Mouse (Mus musculus) heart, postnatal 14 days (tissue): ENCODE measurements around the gene Mroh2b. TPM values are rescaled to one million over a fixed set of nuclear protein-coding genes. Genes with fewer than 3 reads are reported as not detected.
A peak's percentile ranks its signal among the peaks of the same experiment; 100 is the strongest.

Source experiments
- DNase-seq, 2 experiments: peaks; one replicate each; pipeline ENCODE4 v3.0.0; 2021 to 2022
- intact Hi-C: fragments of 180-260 bp; cut with DNase I; formaldehyde crosslinking; loops from one replicate; pipeline ENCODE4 v1.15.1; 2025
- long read RNA-seq, 2 experiments: library from polyadenylated mRNA; stranded (forward); transcript quantifications; one replicate each; pipeline ENCODE4 v2.0.0; 2021
- total RNA-seq, 2 experiments: library from RNA; stranded (reverse); gene quantifications; 2 replicates each; pipeline ENCODE4 v1.2.3; 2021

The Mroh2b gene
- total RNA-seq = not detected
- long read RNA-seq, experiment 1 = 0 reads
- long read RNA-seq, experiment 2 = 0 reads

DNA sequence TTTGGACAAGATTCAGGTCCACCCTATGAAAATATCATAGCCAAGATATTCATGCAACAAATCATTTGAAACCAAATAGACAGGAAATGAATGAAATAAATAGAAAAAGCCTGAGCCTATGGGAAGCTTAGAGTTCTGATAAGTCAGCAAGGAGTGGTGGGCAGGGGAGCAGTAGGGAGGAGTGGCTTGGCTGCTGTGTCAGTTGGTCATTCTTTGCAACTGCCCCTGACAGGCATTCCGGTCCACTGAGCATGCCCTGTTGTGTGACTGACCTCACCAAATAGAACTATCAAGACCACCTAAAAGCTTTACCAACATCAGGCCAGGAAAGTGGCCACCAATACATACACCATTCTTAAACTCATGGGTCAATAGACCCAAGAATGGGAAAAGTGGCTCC lies at the start of gene Mroh2b:
Gene Mroh2b (plus strand): TSS at position 301 of the 400 bp plus-strand sequence.
- DNase-seq = no peak
- intact Hi-C loops = no loop called here

- intact Hi-C loops = no loop called here
- no peak for DNase-seq
Observed at GRCm38 (mm10) chr15:4850015-4850414, 48.5 kb upstream of the Mroh2b start.

DNA sequence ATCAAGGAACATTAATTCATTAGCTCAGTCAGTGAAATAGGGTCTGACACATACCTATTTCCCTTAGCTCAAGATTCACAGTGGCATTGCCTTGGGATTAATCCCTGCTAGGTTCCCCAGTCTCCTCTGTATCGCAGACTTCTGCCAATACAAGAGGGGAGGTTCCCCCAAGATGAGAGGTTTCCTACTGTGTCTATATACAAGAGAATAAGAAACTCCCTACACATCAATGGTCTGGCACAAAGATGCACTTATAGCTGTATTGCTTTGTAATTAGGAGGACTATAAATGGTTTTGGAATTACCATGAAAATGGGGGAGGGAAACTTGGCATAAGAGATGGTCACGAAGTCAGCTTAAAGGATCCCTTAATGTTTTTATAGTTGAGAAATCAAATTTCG lies 3.6 kb upstream of the Mroh2b start:
- no peak for DNase-seq
- intact Hi-C loops = no loop called here

GRCm38 (mm10) chr15:4934731-4935130 lies 36.2 kb downstream of the Mroh2b start:
- intact Hi-C loops = no loop called here
- DNase-seq = no peak

DNA sequence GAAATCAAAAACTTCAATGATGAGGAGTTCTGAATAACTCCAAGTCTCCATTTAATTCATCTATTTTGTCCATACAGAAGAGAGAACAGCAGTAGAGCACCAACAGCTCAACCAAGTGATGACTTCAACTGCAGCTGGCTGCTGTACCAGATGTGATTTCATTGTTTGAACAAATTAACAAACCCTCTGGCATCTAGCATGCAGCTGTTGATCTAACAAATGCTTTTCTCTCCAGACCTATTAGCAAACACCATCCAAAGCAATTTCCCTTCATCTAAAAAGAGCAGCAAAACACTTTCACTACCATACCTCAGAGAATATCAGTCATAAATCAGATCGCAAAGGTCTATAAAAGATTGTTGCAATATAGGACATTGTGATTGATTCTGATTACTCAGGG lies 74.8 kb downstream of the Mroh2b start:
- DNase-seq = peak in 1 of 2 experiments; percentile 14
- intact Hi-C loops = no loop called here

- intact Hi-C loops = no loop called here
- DNase-seq = no peak
Observed at GRCm38 (mm10) chr15:5002903-5003302, 104.4 kb downstream of the Mroh2b start.

- intact Hi-C loops = no loop called here
- no peak for DNase-seq
Observed at GRCm38 (mm10) chr15:5003503-5004196, 105.1 kb downstream of the Mroh2b start.

GRCm38 (mm10) chr15:5009644-5010107 lies 111.1 kb downstream of the Mroh2b start:
- intact Hi-C loops = no loop called here
- no peak for DNase-seq

Other genes starting within 250 kb of the Mroh2b start
- gene C6, start 171.6 kb upstream of the Mroh2b start, total RNA-seq = under 1 TPM; 0.12 to 0.33 TPM
- gene C7, start 165.0 kb downstream of the Mroh2b start, total RNA-seq = 1 to 10 TPM in 1 of 2 experiments, under 1 TPM in 1; 0.61 to 1.3 TPM
- 1 to 10 TPM; 5.5 to 5.9 TPM for gene Card6, start 209.8 kb downstream of the Mroh2b start, total RNA-seq
- 100 to 1,000 TPM; 183 to 196 TPM for gene Rpl37, start 217.9 kb downstream of the Mroh2b start, total RNA-seq
- gene Prkaa1, start 245.1 kb downstream of the Mroh2b start, total RNA-seq = 10 to 100 TPM; 14.0 to 15.7 TPM